Mouse (Mus musculus): ENCODE results near the gene Eme2. TPM values are rescaled to one million over a fixed set of nuclear protein-coding genes. Genes with fewer than 3 reads are reported as not detected.

Eme2 gene
- polyA plus RNA-seq, 1 experiment from 2014 or later, result 17.5 TPM

- ATAC-seq (no peak), DNase-seq (ENCODE audit: low spot score) (no peak)
- no peaks in the 10 kb centered on the region for H3K4me1 ChIP-seq (ENCODE audit: insufficient read depth, low read depth, low read length)
- no peaks in the 10 kb centered on the region for H3K27me3 ChIP-seq (replicated peaks; ENCODE audit: insufficient read depth, low read length)
- no peak overlapping the region for H3K9ac ChIP-seq (replicated peaks; ENCODE audit: low read depth)
- no peaks in the 10 kb centered on the region for H3K36me3 ChIP-seq (ENCODE audit: insufficient read depth, low read length)
- no peak overlapping the region for H3K4me2 ChIP-seq (replicated peaks; ENCODE audit: low read depth, low read length)
- WGBS, result 41% methylated on average over 4 of the region's 4 CpGs
- no peak for TF ChIP-seq EP300 (IDR thresholded peaks at IDR 0.05)
- no peak for TF ChIP-seq CTCF (IDR thresholded peaks at IDR 0.05)
- H3K27ac ChIP-seq (ENCODE audit: low read length), result no peak overlapping the region
- no peaks in the 10 kb centered on the region for H3K9me3 ChIP-seq (ENCODE audit: low read length)
- H3K4me3 ChIP-seq (ENCODE audit: low read depth, low read length), result no peak overlapping the region
Measured at GRCm38 (mm10) chr17:24873695-24874404, 21.0 kb downstream of the Eme2 start.

DNA sequence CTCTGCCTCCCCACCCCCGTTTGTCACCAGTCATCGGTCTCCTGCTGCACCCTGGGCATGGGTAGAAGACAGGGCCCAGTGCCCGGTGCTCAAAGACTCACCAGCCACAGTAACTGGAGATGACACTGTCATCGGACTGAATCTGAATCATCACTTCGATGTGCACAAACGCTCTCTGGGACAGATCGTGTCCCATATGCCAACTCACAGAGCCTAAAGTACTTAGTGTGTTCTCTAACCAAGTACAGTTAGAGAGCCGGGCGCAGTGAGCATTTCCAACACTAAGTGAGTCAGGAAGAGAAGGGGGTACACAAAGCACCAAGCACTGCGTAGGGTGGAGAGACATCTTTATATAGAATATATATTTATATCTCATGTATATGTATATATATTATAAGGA, 27.0 kb downstream of the Eme2 start:
- ATAC-seq (no peak), DNase-seq (ENCODE audit: low spot score) (no peak)
- H3K27ac ChIP-seq (ENCODE audit: low read length), result no peak overlapping the region
- H3K9me3 ChIP-seq (ENCODE audit: low read length), result no peaks in the 10 kb centered on the region
- H3K27me3 ChIP-seq (replicated peaks; ENCODE audit: insufficient read depth, low read length), result no peaks in the 10 kb centered on the region
- no peaks in the 10 kb centered on the region for H3K36me3 ChIP-seq (ENCODE audit: insufficient read depth, low read length)
- 90% methylated on average over 10 of the region's 10 CpGs for WGBS
- H3K9ac ChIP-seq (replicated peaks; ENCODE audit: low read depth), result no peak overlapping the region
- TF ChIP-seq EP300 (IDR thresholded peaks at IDR 0.05), result no peak
- no peak for TF ChIP-seq CTCF (IDR thresholded peaks at IDR 0.05)
- no peaks in the 10 kb centered on the region for H3K4me1 ChIP-seq (ENCODE audit: insufficient read depth, low read depth, low read length)
- no peak overlapping the region for H3K4me3 ChIP-seq (ENCODE audit: low read depth, low read length)
- no peak overlapping the region for H3K4me2 ChIP-seq (replicated peaks; ENCODE audit: low read depth, low read length)

DNA sequence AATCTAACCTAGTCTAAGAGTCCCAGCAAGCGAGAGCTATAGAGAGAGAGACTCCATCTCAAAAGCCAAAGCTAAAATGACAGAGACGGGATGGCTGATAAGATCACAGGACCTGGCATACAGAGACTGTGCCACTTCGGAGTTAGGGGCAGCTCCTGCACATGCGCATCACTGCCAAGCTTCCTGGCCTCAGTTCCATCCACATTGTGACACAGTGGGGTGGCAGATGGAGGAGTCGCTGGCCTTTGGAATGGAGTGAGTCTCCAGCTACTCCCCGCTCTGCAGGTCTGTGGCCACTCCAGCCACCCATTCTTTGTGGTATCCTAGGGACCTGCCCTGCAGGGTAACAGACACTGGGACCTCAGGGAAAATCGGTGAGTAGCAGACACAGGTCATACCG, 29.1 kb downstream of the Eme2 start, which contains the start of gene Igfals:
Igfals (plus strand) TSS at position 222 of the 400 bp plus-strand sequence.
- Histone ChIP-seq H3K4me3 (ENCODE audit: low read depth, low read length) (no peak within 1 kb of the TSS), H3K36me3 (ENCODE audit: insufficient read depth, low read length) (peaks cover 7% of the 10 kb centered on the region; the same call in 1 of the 2 replicates), H3K9ac (replicated peaks; ENCODE audit: low read depth) (no peak within 1 kb of the TSS), H3K27me3 (replicated peaks; ENCODE audit: insufficient read depth, low read length) (no peaks in the 10 kb centered on the region), H3K9me3 (ENCODE audit: low read length) (no peaks in the 10 kb centered on the region), H3K27ac (ENCODE audit: low read length) (no peak within 1 kb of the TSS), H3K4me1 (ENCODE audit: insufficient read depth, low read depth, low read length) (no peaks in the 10 kb centered on the region), H3K4me2 (replicated peaks; ENCODE audit: low read depth, low read length) (no peak within 1 kb of the TSS)
- 88% methylated on average over 8 of the region's 8 CpGs for WGBS
- TF ChIP-seq EP300 (IDR thresholded peaks at IDR 0.05) (no peak), CTCF (IDR thresholded peaks at IDR 0.05) (no peak)
- DNase-seq (ENCODE audit: low spot score) (no peak), ATAC-seq (no peak)

DNA sequence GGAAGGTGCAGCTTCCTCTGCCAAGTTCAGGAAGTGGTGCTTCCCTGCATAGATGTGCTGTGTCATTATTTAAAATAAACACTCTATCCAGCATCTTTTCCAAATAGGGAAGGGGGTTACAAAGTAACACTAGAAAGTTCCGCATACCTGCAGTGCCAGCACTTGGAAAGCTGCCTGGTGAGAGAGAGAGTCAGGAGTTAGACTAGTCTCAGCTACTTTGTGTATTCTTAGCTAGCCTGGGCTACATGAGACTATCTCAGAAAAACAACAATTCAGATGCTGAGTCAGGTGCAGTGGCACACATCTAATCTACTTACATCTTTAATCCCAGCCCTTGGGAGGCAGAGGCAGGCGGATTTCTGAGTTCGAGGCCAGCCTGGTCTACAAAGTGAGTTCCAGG, 33.1 kb downstream of the Eme2 start:
- no peak for DNase-seq (ENCODE audit: low spot score)
- Histone ChIP-seq H3K27ac (ENCODE audit: low read length) (no peak overlapping the region), H3K27me3 (replicated peaks; ENCODE audit: insufficient read depth, low read length) (no peaks in the 10 kb centered on the region), H3K9ac (replicated peaks; ENCODE audit: low read depth) (no peak overlapping the region), H3K4me3 (ENCODE audit: low read depth, low read length) (no peak overlapping the region), H3K36me3 (ENCODE audit: insufficient read depth, low read length) (peaks cover 7% of the 10 kb centered on the region; the same call in 1 of the 2 replicates), H3K9me3 (ENCODE audit: low read length) (no peaks in the 10 kb centered on the region), H3K4me1 (ENCODE audit: insufficient read depth, low read depth, low read length) (no peaks in the 10 kb centered on the region), H3K4me2 (replicated peaks; ENCODE audit: low read depth, low read length) (no peak overlapping the region)
- no peak for ATAC-seq
- TF ChIP-seq EP300 (IDR thresholded peaks at IDR 0.05) (no peak), CTCF (IDR thresholded peaks at IDR 0.05) (no peak)
- WGBS, result 92% methylated on average over 3 of the region's 3 CpGs

DNA sequence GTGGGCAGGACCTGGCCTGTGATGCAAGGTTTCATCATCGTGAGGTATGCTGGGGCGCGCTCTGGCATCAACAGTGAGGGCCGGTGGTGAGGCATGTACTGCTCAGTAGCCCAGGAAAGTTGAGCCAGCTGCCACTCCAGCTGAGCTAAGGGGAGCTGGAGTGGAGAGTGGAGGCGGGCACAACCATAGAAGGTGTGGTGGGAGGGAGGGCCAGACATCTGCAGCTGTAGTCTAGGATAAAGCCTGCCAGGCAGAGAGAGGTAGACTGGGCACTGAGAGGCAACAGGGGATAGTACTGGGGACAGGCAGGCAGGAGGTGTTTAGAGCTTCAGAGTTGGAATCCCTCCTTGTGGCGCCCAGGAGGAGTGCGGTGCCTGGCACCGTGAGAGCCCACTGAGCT, 34.8 kb downstream of the Eme2 start:
- TF ChIP-seq EP300 (IDR thresholded peaks at IDR 0.05), result no peak
- TF ChIP-seq CTCF (IDR thresholded peaks at IDR 0.05), result no peak
- Histone ChIP-seq H3K27ac (ENCODE audit: low read length) (no peak overlapping the region), H3K9me3 (ENCODE audit: low read length) (no peaks in the 10 kb centered on the region), H3K9ac (replicated peaks; ENCODE audit: low read depth) (no peak overlapping the region), H3K27me3 (replicated peaks; ENCODE audit: insufficient read depth, low read length) (no peaks in the 10 kb centered on the region), H3K36me3 (ENCODE audit: insufficient read depth, low read length) (peaks cover 7% of the 10 kb centered on the region; the same call in 1 of the 2 replicates), H3K4me1 (ENCODE audit: insufficient read depth, low read depth, low read length) (no peaks in the 10 kb centered on the region), H3K4me3 (ENCODE audit: low read depth, low read length) (no peak overlapping the region), H3K4me2 (replicated peaks; ENCODE audit: low read depth, low read length) (no peak overlapping the region)
- WGBS, result 89% methylated on average over 8 of the region's 8 CpGs
- ATAC-seq (no peak), DNase-seq (ENCODE audit: low spot score) (no peak)

GRCm38 (mm10) chr17:24858967-24859366, 35.9 kb downstream of the Eme2 start:
- Histone ChIP-seq H3K4me3 (ENCODE audit: low read depth, low read length) (no peak overlapping the region), H3K27me3 (replicated peaks; ENCODE audit: insufficient read depth, low read length) (no peaks in the 10 kb centered on the region), H3K36me3 (ENCODE audit: insufficient read depth, low read length) (peaks cover 7% of the 10 kb centered on the region; the same call in 1 of the 2 replicates), H3K9me3 (ENCODE audit: low read length) (no peaks in the 10 kb centered on the region), H3K9ac (replicated peaks; ENCODE audit: low read depth) (no peak overlapping the region), H3K27ac (ENCODE audit: low read length) (no peak overlapping the region), H3K4me1 (ENCODE audit: insufficient read depth, low read depth, low read length) (no peaks in the 10 kb centered on the region), H3K4me2 (replicated peaks; ENCODE audit: low read depth, low read length) (no peak overlapping the region)
- whole genome bisulfite sequencing, result 81% methylated on average over 6 of the region's 6 CpGs
- ATAC-seq (no peak; the same call in 1 of the 2 replicates), DNase-seq (ENCODE audit: low spot score) (no peak)
- TF ChIP-seq EP300 (IDR thresholded peaks at IDR 0.05) (no peak), CTCF (IDR thresholded peaks at IDR 0.05) (no peak)
